Mouse (Mus musculus): ENCODE measurements at regions not wholly inside any gene's neighbourhood (a gene's known extent, or its start where the extent isn't known, plus 50 kb on each side); places are given as distances from the start of the nearest gene placed in this dataset.

GRCm38 (mm10) chr5:97256445-97257060, 135.6 kb downstream of the Naa11 start:
- no peak for TF ChIP-seq CTCF (IDR thresholded peaks at IDR 0.05; ENCODE audit: low read depth, low read length)
- no peak for TF ChIP-seq POLR2A (IDR thresholded peaks at IDR 0.05; ENCODE audit: extremely low read depth, insufficient read depth, low read length)

Measured in liver, adult 2 months (tissue).